Mouse (Mus musculus) small intestine, adult 2 months (tissue): ENCODE measurements around the gene Slc45a1.

Source experiments
- CTCF ChIP-seq: fragments of 200-500 bp; IDR thresholded peaks from 2 replicates; pipeline ENCODE4 v1.5.1; 2012; ENCODE audit warnings: low read depth, mild to moderate bottlenecking, control low read depth, inconsistent platforms, low read length, moderate library complexity, mixed read lengths; ENCODE audit not compliant: insufficient replicate concordance, insufficient read length; ENCODE audit errors: extremely low read depth
- POLR2A ChIP-seq: fragments of 200-500 bp; IDR thresholded peaks from 2 replicates; pipeline ENCODE4 v1.6.1; 2012; ENCODE audit warnings: low read depth, mild to moderate bottlenecking, control low read depth, inconsistent platforms, low read length, moderate library complexity

- TF ChIP-seq POLR2A (no peak), CTCF (no peak)
These were observed 45.4 kb downstream of the Slc45a1 start for GRCm38 (mm10) chr4:150606449-150607161.
